Mouse (Mus musculus) v-Abl transformed pro-B cells (cell line): ENCODE results near the gene Vps72.

Source experiments
- in situ Hi-C, 2 experiments: fragments of 400-800 bp; cut with MboI; formaldehyde crosslinking; loops; one replicate each; pipeline ENCODE4 v1.15.1; 2025; ENCODE audit not compliant: unreplicated experiment in 2 of 2

Gene Vps72

DNA sequence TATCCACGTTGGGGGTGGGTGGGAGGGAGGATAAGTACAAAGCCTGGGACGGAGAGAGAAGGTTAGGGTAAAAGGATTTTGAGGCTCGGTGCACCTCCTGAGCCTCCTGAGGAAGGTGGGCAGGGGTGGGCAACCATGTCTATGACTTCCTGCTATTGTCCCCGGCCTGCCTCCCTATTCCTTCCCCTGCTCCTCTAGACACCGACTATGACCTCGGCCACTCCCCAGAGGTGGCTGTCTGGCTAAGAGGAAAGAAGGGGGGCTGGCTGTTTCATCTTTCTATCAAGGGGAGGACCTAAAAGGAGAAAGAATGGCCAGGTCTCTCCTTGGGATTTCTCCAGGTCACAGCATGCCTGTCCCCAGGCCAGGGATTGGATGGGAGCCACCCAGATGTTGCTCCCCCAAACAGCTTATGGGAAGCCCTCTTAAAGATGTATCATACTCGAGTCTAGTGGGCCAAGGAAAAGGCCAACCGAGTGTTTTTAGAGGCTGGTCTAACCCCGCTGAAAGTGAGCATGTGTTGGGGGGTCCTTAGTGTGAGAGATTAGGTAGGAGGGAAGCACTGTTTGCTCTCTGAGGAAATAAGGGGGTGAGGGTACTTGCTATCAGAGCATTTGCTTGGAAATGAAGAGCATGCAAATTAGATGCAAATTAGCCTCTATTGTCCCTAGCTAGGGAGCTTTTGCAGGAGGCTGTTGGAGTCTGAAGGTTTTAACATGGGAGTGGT lies 51.0 kb downstream of the Vps72 start:
- in situ Hi-C loops, result no loop called here

DNA sequence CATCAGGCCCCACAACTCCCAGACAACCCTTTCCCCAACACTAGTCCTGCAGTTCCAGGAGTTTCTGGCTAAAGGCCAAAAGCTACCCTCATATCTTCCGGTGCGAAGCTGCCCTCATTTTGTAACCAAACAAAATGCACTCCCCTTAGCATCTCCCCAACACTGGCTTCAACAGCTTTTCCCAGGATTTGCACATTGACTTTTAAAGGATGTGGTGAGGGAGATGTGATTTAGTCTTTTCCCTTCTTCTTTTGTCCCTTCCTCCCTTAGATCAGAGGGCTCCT lies 51.5 kb downstream of the Vps72 start:
- in situ Hi-C loops, result no loop called here

DNA sequence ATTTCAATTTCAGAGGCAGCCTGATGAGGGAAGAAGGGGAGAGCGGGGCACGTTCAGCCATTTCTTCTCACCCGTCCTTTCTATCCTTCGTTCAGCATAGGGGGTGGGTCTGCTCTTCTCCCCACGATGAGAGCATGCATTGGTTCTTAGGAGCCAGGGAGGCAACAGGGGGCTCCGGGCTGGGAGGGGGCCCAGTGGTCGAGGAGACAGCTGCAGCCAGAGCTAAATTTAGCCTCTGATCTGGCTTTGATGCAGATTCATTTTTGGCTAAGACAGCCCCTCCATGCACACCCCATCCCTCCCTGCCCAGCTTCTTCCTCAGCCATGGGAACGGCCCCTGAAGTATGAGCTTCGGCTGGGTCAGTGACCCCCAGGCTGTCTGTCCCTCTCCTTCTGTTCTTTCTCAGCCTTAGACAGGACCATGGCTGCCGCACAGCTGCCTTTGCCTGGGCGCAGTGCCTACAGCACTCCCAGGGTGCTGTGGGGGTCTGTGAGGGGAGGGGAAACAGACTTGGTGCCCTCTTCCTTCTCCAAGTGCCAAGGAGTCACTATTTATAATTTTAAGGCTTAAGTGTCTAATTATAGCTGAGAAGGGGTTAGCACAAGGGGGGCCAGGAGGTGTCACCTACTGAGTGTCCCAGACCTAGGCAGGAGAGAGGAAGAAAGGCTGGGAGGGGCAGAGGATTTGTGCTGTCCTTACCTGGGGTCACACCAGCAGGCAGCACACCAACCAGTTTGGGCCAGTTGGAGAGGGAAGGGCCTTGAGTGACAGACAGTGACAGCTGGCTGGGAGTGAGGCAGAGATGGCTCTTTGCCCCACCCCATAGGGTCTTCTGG lies 52.8 kb downstream of the Vps72 start:
- in situ Hi-C loops, result no loop called here

DNA sequence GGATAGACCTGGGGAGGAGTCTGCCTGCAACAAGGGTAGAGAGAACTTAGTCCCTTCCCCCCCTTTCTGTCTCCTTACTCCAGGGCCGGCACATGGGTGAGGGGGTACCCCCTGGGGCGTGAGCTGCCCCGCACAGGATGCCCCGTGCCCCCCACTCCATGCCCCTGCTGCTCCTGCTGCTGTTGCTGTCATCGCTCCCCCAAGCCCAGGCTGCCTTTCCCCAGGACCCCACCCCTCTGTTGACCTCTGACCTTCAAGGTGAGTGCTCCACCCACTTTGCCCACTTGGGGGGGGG lies 53.4 kb downstream of the Vps72 start:
- in situ Hi-C loops, result no loop called here

DNA sequence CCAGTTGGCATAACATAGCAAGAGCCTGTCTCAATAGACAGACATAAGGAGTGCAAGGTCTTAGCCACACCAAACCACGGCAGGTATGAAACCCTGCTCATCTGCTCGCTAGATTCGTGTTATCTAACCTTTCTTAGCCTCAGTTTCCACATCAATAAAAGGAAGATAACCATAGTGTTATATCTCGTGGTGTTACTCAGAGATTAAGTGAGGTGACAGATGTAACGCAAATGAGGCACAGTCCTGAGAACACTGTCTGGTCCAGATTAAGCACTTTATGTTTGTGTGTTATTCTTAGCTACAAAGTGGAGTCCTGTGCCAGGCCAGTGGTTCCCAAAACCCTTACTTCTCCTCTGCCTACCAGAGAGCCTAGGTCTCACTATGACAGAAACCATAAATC lies 54.0 kb downstream of the Vps72 start:
- in situ Hi-C loops, result no loop called here

DNA sequence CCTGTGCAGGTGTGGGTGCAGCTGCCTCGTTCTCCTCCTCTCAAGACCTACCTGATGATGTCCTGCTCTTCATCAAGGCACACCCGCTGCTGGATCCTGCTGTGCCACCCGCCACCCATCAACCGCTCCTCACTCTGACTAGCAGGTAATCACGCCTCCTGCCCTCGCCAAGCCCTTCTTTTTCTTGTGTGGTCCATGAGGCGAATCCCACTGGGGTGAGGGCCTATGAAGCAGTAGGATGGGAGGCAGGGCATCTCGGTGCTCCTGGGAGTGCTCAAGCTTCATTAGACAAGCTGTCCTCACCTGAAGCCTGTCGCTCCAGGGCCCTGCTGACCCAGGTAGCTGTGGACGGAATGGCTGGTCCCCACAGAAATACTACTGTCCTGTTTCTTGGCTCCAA lies 59.2 kb downstream of the Vps72 start:
- in situ Hi-C loops, result no loop called here

DNA sequence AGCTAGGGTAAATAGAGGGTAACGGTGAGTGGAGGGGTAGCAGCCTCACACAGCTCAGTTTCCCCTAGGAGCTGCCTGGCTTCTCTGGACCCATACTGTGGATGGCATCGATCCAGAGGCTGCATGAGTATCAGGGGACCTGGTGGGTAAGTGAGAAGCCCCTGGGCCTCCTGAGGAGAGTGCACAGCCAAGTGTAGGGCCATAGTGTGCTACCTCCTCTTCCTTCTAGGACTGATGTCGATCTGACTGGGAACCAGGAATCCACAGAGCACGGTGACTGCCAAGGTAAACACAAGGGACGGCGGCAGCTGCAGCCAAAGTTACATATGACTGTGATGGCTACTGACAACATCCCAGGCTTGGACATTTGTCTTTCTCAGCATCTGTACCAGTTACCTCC lies 60.3 kb downstream of the Vps72 start:
- in situ Hi-C loops, result no loop called here
